Mouse (Mus musculus): ENCODE data around the gene Itga4. TPM values are rescaled to one million over a fixed set of nuclear protein-coding genes. Genes with fewer than 3 reads are reported as not detected.

The Itga4 gene
- polyA plus RNA-seq, 1 experiment from 2014 or later: 4.5 TPM

GRCm38 (mm10) chr2:79307549-79307948 lies 52.3 kb downstream of the Itga4 start:
- Histone ChIP-seq H3K4me1 (ENCODE audit: insufficient read depth, low read depth, low read length) (no peaks in the 10 kb centered on the region), H3K9me3 (ENCODE audit: low read length) (no peaks in the 10 kb centered on the region), H3K27ac (ENCODE audit: low read length) (no peak overlapping the region), H3K27me3 (replicated peaks; ENCODE audit: insufficient read depth, low read length) (no peaks in the 10 kb centered on the region), H3K36me3 (ENCODE audit: insufficient read depth, low read length) (no peaks in the 10 kb centered on the region), H3K4me3 (ENCODE audit: low read depth, low read length) (no peak overlapping the region), H3K4me2 (replicated peaks; ENCODE audit: low read depth, low read length) (no peak overlapping the region), H3K9ac (replicated peaks; ENCODE audit: low read depth) (no peak overlapping the region)
- DNase-seq (ENCODE audit: low spot score): no peak
- no peak for TF ChIP-seq EP300 (IDR thresholded peaks at IDR 0.05)
- no peak for TF ChIP-seq CTCF (IDR thresholded peaks at IDR 0.05)
- WGBS: 85% methylated on average over 4 of the region's 4 CpGs
- no peak for ATAC-seq

- Histone ChIP-seq H3K36me3 (ENCODE audit: insufficient read depth, low read length) (no peaks in the 10 kb centered on the region), H3K4me1 (ENCODE audit: insufficient read depth, low read depth, low read length) (no peaks in the 10 kb centered on the region), H3K4me3 (ENCODE audit: low read depth, low read length) (no peak overlapping the region), H3K27me3 (replicated peaks; ENCODE audit: insufficient read depth, low read length) (no peaks in the 10 kb centered on the region), H3K4me2 (replicated peaks; ENCODE audit: low read depth, low read length) (no peak overlapping the region), H3K9ac (replicated peaks; ENCODE audit: low read depth) (no peak overlapping the region), H3K27ac (ENCODE audit: low read length) (no peak overlapping the region), H3K9me3 (ENCODE audit: low read length) (no peaks in the 10 kb centered on the region)
- ATAC-seq: no peak
- DNase-seq (ENCODE audit: low spot score): peak; percentile 26
- TF ChIP-seq CTCF (IDR thresholded peaks at IDR 0.05): no peak
- no peak for TF ChIP-seq EP300 (IDR thresholded peaks at IDR 0.05)
- 70% methylated on average over 13 of the region's 13 CpGs for WGBS
Observed at GRCm38 (mm10) chr2:79309454-79310118, 54.4 kb downstream of the Itga4 start.

GRCm38 (mm10) chr2:79312499-79312898 lies 57.3 kb downstream of the Itga4 start:
- WGBS: 59% methylated on average over 4 of the region's 4 CpGs
- ATAC-seq (no peak), DNase-seq (ENCODE audit: low spot score) (no peak)
- Histone ChIP-seq H3K9ac (replicated peaks; ENCODE audit: low read depth) (no peak overlapping the region), H3K36me3 (ENCODE audit: insufficient read depth, low read length) (no peaks in the 10 kb centered on the region), H3K27me3 (replicated peaks; ENCODE audit: insufficient read depth, low read length) (no peaks in the 10 kb centered on the region), H3K9me3 (ENCODE audit: low read length) (no peaks in the 10 kb centered on the region), H3K4me2 (replicated peaks; ENCODE audit: low read depth, low read length) (no peak overlapping the region), H3K4me1 (ENCODE audit: insufficient read depth, low read depth, low read length) (no peaks in the 10 kb centered on the region), H3K27ac (ENCODE audit: low read length) (no peak overlapping the region), H3K4me3 (ENCODE audit: low read depth, low read length) (no peak overlapping the region)
- TF ChIP-seq CTCF (IDR thresholded peaks at IDR 0.05): no peak
- TF ChIP-seq EP300 (IDR thresholded peaks at IDR 0.05): no peak

GRCm38 (mm10) chr2:79315108-79315507 lies 59.9 kb downstream of the Itga4 start:
- 86% methylated on average over 4 of the region's 4 CpGs for WGBS
- Histone ChIP-seq H3K36me3 (ENCODE audit: insufficient read depth, low read length) (no peaks in the 10 kb centered on the region), H3K9ac (replicated peaks; ENCODE audit: low read depth) (no peak overlapping the region), H3K4me1 (ENCODE audit: insufficient read depth, low read depth, low read length) (no peaks in the 10 kb centered on the region), H3K27ac (ENCODE audit: low read length) (no peak overlapping the region), H3K27me3 (replicated peaks; ENCODE audit: insufficient read depth, low read length) (no peaks in the 10 kb centered on the region), H3K4me2 (replicated peaks; ENCODE audit: low read depth, low read length) (no peak overlapping the region), H3K9me3 (ENCODE audit: low read length) (no peaks in the 10 kb centered on the region), H3K4me3 (ENCODE audit: low read depth, low read length) (no peak overlapping the region)
- no peak for ATAC-seq
- no peak for DNase-seq (ENCODE audit: low spot score)
- TF ChIP-seq CTCF (IDR thresholded peaks at IDR 0.05) (no peak), EP300 (IDR thresholded peaks at IDR 0.05) (no peak)

- Histone ChIP-seq H3K4me1 (ENCODE audit: insufficient read depth, low read depth, low read length) (no peaks in the 10 kb centered on the region), H3K9ac (replicated peaks; ENCODE audit: low read depth) (no peak overlapping the region), H3K9me3 (ENCODE audit: low read length) (no peaks in the 10 kb centered on the region), H3K4me2 (replicated peaks; ENCODE audit: low read depth, low read length) (no peak overlapping the region), H3K36me3 (ENCODE audit: insufficient read depth, low read length) (no peaks in the 10 kb centered on the region), H3K27me3 (replicated peaks; ENCODE audit: insufficient read depth, low read length) (no peaks in the 10 kb centered on the region), H3K4me3 (ENCODE audit: low read depth, low read length) (no peak overlapping the region), H3K27ac (ENCODE audit: low read length) (no peak overlapping the region)
- TF ChIP-seq CTCF (IDR thresholded peaks at IDR 0.05) (no peak), EP300 (IDR thresholded peaks at IDR 0.05) (no peak)
- no peak for ATAC-seq
- 70% methylated on average over 9 of the region's 9 CpGs for WGBS
- DNase-seq (ENCODE audit: low spot score): no peak
Observed at GRCm38 (mm10) chr2:79316182-79316880, 61.1 kb downstream of the Itga4 start.

- TF ChIP-seq CTCF (IDR thresholded peaks at IDR 0.05) (no peak), EP300 (IDR thresholded peaks at IDR 0.05) (no peak)
- no peaks in the 10 kb centered on the region for H3K4me1 ChIP-seq (ENCODE audit: insufficient read depth, low read depth, low read length)
- H3K4me2 ChIP-seq (replicated peaks; ENCODE audit: low read depth, low read length): no peak overlapping the region
- ATAC-seq (no peak), DNase-seq (ENCODE audit: low spot score) (no peak)
- 45% methylated on average over 2 of the region's 2 CpGs for WGBS
- no peaks in the 10 kb centered on the region for H3K36me3 ChIP-seq (ENCODE audit: insufficient read depth, low read length)
- H3K9me3 ChIP-seq (ENCODE audit: low read length): no peaks in the 10 kb centered on the region
- no peak overlapping the region for H3K4me3 ChIP-seq (ENCODE audit: low read depth, low read length)
- no peaks in the 10 kb centered on the region for H3K27me3 ChIP-seq (replicated peaks; ENCODE audit: insufficient read depth, low read length)
- H3K9ac ChIP-seq (replicated peaks; ENCODE audit: low read depth): no peak overlapping the region
- no peak overlapping the region for H3K27ac ChIP-seq (ENCODE audit: low read length)
Observed at GRCm38 (mm10) chr2:79328079-79328478, 72.9 kb downstream of the Itga4 start.

All from lung, postnatal 0 days (tissue).